In genomic region chr4:63374331-63374730, GRCm38 (mm10) we compare ENCODE assay signal across 20 mouse cellular contexts. TPM values are rescaled to one million over a fixed set of nuclear protein-coding genes. Genes with fewer than 3 reads are reported as not detected.
A peak's percentile ranks its signal among the peaks of the same experiment; 100 is the strongest.
DNase-seq lines count a peak whose midpoint lies in the region; ATAC-seq lines count a peak whose summit lies in the region.
"Had no signal": no experiment of that assay in that cellular context is flagged by ENCODE, and none has a peak within 500 bp of the region (broad histone marks: within the 10 kb centered on the region; RNA-seq: fewer than 3 reads in every experiment).

No protein-coding gene starts in this region.

- no peak overlapping the region for H3K27ac ChIP-seq in heart, embryonic 13.5 days (replicated peaks)
- no peak overlapping the region for H3K27ac ChIP-seq in forebrain, embryonic 15.5 days (replicated peaks)
- H3K27ac ChIP-seq: midbrain, embryonic 12.5 days had no signal

- DNase-seq in heart, postnatal 36 days, result no peak
- DNase-seq in c-Kit-negative CD71-positive TER-119-positive erythroid progenitor cells, embryonic 14.5 days (ENCODE audit: low read depth, low spot score), result peak; percentile 72
- peak; percentile 92 for DNase-seq in liver
- no peak for DNase-seq in left cerebral cortex, adult 8-10 months (ENCODE audit: low spot score in 2 of 2)
- DNase-seq in thymus, postnatal 25 days, result no peak
- DNase-seq: cerebellum, adult 8-10 months; embryo, embryonic 11 days; heart, adult 11 months; heart, postnatal 10 days; kidney, postnatal 4 days; left cerebral cortex, postnatal 4 days; thymus, postnatal 4 days had no signal

- no peaks in the 10 kb centered on the region; the same call in 1 of the 2 replicates for H3K27me3 ChIP-seq in heart, embryonic 13.5 days (replicated peaks)
- no peaks in the 10 kb centered on the region for H3K27me3 ChIP-seq in forebrain, embryonic 15.5 days
- H3K27me3 ChIP-seq: midbrain, embryonic 12.5 days had no signal

- H3K4me2 ChIP-seq in heart, embryonic 13.5 days, result no peak overlapping the region
- no peak overlapping the region for H3K4me2 ChIP-seq in forebrain, embryonic 15.5 days (replicated peaks)
- H3K4me2 ChIP-seq: midbrain, embryonic 12.5 days had no signal

- no peak overlapping the region for H3K4me3 ChIP-seq in heart, embryonic 13.5 days
- no peak overlapping the region for H3K4me3 ChIP-seq in forebrain, embryonic 15.5 days
- H3K4me3 ChIP-seq: midbrain, embryonic 12.5 days; myocyte had no signal

- H3K36me3 ChIP-seq in heart, embryonic 13.5 days, result peaks cover 57% of the 10 kb centered on the region
- peaks cover 33% of the 10 kb centered on the region for H3K36me3 ChIP-seq in forebrain, embryonic 15.5 days

- 0 out of 2 replicates have a peak, but pooled peaks cover 3% of the 10 kb centered on the region for H3K4me1 ChIP-seq in heart, embryonic 13.5 days
- H3K4me1 ChIP-seq in forebrain, embryonic 15.5 days, result peaks cover 10% of the 10 kb centered on the region
- H3K4me1 ChIP-seq: midbrain, embryonic 12.5 days had no signal

- no peaks in the 10 kb centered on the region for H3K9me3 ChIP-seq in heart, embryonic 13.5 days
- no peaks in the 10 kb centered on the region for H3K9me3 ChIP-seq in forebrain, embryonic 15.5 days
- H3K9me3 ChIP-seq: midbrain, embryonic 12.5 days had no signal

- no peak overlapping the region for H3K9ac ChIP-seq in heart, embryonic 13.5 days
- H3K9ac ChIP-seq in forebrain, embryonic 15.5 days (replicated peaks), result no peak overlapping the region
- H3K9ac ChIP-seq: midbrain, embryonic 12.5 days had no signal

- intact Hi-C loops in heart, postnatal 36 days (cut with DNase I), result loop anchor here (10.0 kb wide), 1 partner anchor 470 kb away; no protein-coding TSS in a partner anchor

- 64% methylated on average over 12 of the region's 12 CpGs for WGBS in heart, embryonic 13.5 days
- 91% methylated on average over 12 of the region's 12 CpGs for WGBS in forebrain, embryonic 15.5 days

- ATAC-seq in heart, embryonic 13.5 days (ENCODE audit: extremely low read depth, insufficient number of reproducible peaks, low FRiP score, low TSS enrichment), result 0 out of 2 replicates have a peak, but pooled peaks have one; percentile 28
- peak; percentile 86 for ATAC-seq in megakaryocyte-erythroid progenitor cell, adult 5-6 weeks (replicated peaks; ENCODE audit: low FRiP score, low TSS enrichment, poor library complexity, severe bottlenecking)
- ATAC-seq in forebrain, embryonic 15.5 days (replicated peaks), result no peak
- ATAC-seq: lung, postnatal 0 days had no signal

RNA-seq across cellular contexts. Expression of gene Orm2, which starts 12.1 kb away (rescaled TPM):
- not detected in 2 replicates for polyA plus RNA-seq in heart, embryonic 13.5 days (2015; fragmentation: Nextera tagmentation; extraction: Ambion mirVana)
- not detected for total RNA-seq in heart, postnatal 36 days (2021)
- total RNA-seq in megakaryocyte-erythroid progenitor cell, adult 5-6 weeks (2014; fragmentation: Nextera tagmentation), result not detected in 2 replicates
- not detected in 2 replicates for total RNA-seq in megakaryocyte-erythroid progenitor cell, adult 5-6 weeks (2017)
- not detected for total RNA-seq in left cerebral cortex, adult 8-10 months (2022)
- not detected in 2 replicates for polyA plus RNA-seq in forebrain, embryonic 15.5 days (2015; fragmentation: Nextera tagmentation; extraction: Ambion mirVana)
- total RNA-seq: heart, postnatal 10 days; layer of hippocampus, postnatal 25 days; left cerebral cortex, postnatal 4 days had no signal
- polyA plus RNA-seq: intestine, embryonic 14.5 days; midbrain, embryonic 12.5 days; myocyte had no signal

RNA-seq across cellular contexts. Expression of gene Orm3, which starts 18.4 kb away (rescaled TPM):
- polyA plus RNA-seq in heart, embryonic 13.5 days (2015; fragmentation: Nextera tagmentation; extraction: Ambion mirVana), result not detected in 2 replicates
- total RNA-seq in heart, postnatal 36 days (2021), result 1 to 10 TPM; 2.0 to 2.1 TPM
- total RNA-seq in megakaryocyte-erythroid progenitor cell, adult 5-6 weeks (2014; fragmentation: Nextera tagmentation), result not detected in 2 replicates
- total RNA-seq in megakaryocyte-erythroid progenitor cell, adult 5-6 weeks (2017), result not detected in 2 replicates
- total RNA-seq in left cerebral cortex, adult 8-10 months (2022), result not detected
- polyA plus RNA-seq in forebrain, embryonic 15.5 days (2015; fragmentation: Nextera tagmentation; extraction: Ambion mirVana), result not detected in 2 replicates
- total RNA-seq: layer of hippocampus, postnatal 25 days; left cerebral cortex, postnatal 4 days had no signal
- polyA plus RNA-seq: intestine, embryonic 14.5 days; midbrain, embryonic 12.5 days had no signal

RNA-seq across cellular contexts. Expression of gene Akna, which starts 28.8 kb away (rescaled TPM):
- 2.8 and 3.5 TPM in 2 replicates for polyA plus RNA-seq in heart, embryonic 13.5 days (2015; fragmentation: Nextera tagmentation; extraction: Ambion mirVana)
- 1 to 10 TPM; 3.6 to 4.0 TPM for total RNA-seq in heart, postnatal 36 days (2021)
- total RNA-seq in megakaryocyte-erythroid progenitor cell, adult 5-6 weeks (2014; fragmentation: Nextera tagmentation), result 29.6 and 30.1 TPM in 2 replicates
- total RNA-seq in megakaryocyte-erythroid progenitor cell, adult 5-6 weeks (2017), result 3.0 and 5.7 TPM in 2 replicates
- 1 to 10 TPM; 3.6 to 5.3 (median 4.5) TPM for total RNA-seq in left cerebral cortex, adult 8-10 months (2022)
- 12.4 and 16.0 TPM in 2 replicates for polyA plus RNA-seq in forebrain, embryonic 15.5 days (2015; fragmentation: Nextera tagmentation; extraction: Ambion mirVana)

RNA-seq across cellular contexts. Expression of gene Orm1, which starts 30.0 kb away (rescaled TPM):
- not detected in 2 replicates for polyA plus RNA-seq in heart, embryonic 13.5 days (2015; fragmentation: Nextera tagmentation; extraction: Ambion mirVana)
- total RNA-seq in heart, postnatal 36 days (2021), result 1 to 10 TPM in 1 of 2 experiments, not detected in 1; 1.5 TPM
- not detected in 2 replicates for total RNA-seq in megakaryocyte-erythroid progenitor cell, adult 5-6 weeks (2014; fragmentation: Nextera tagmentation)
- 5.1 TPM in 1 of 2 replicates, not detected in the other for total RNA-seq in megakaryocyte-erythroid progenitor cell, adult 5-6 weeks (2017)
- total RNA-seq in left cerebral cortex, adult 8-10 months (2022), result not detected
- not detected in 2 replicates for polyA plus RNA-seq in forebrain, embryonic 15.5 days (2015; fragmentation: Nextera tagmentation; extraction: Ambion mirVana)
- total RNA-seq: layer of hippocampus, postnatal 25 days; left cerebral cortex, postnatal 4 days had no signal
- polyA plus RNA-seq: intestine, embryonic 14.5 days; midbrain, embryonic 12.5 days; myocyte had no signal

Comparison
In these comparisons a context has a peak if more than half of its experiments do, and no peak if none do; other contexts are left out.
1. DNase-seq: peak in c-Kit-negative CD71-positive TER-119-positive erythroid progenitor cells, embryonic 14.5 days (single experiment) and liver (single experiment); none in heart, postnatal 36 days (0 of 2), left cerebral cortex, adult 8-10 months (0 of 2) and thymus, postnatal 25 days (single experiment).